Mouse (Mus musculus): ENCODE data around the gene Enc1.
A peak's percentile ranks its signal among the peaks of the same experiment; 100 is the strongest.

- TF ChIP-seq CTCF (IDR thresholded peaks at IDR 0.05) (peak; percentile 71), EP300 (IDR thresholded peaks at IDR 0.05) (peak; percentile 17; the same call in 1 of the 2 replicates)
Measured at GRCm38 (mm10) chr13:97240279-97240964, 483 bp upstream of the Enc1 start.
